Comparison of ENCODE assay signal across 7 mouse cellular contexts in the genomic region with DNA sequence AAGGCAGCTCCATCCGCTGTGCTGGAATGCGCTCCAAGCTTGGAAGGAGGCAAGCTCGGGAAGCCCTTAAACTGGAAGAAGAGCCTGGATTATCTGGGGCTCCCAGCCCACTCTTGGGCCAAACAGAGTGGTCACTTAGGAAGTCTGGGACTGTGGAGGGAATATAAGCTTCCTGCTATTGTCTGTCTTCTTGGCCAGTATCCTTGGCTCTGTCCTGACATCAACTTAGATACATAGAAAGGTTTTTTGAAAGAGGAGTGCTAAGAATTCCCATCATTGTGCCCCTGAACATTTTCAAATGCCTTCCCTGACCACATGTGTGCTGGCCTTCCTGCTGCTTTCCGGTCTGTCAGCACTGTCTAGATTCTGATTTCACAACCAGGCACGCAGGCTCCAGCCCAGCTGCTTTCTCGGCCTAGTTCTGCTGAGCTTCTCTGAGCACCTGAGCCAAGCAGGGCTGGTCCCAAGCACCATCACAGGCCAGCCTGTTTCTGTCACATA. TPM values are rescaled to one million over a fixed set of nuclear protein-coding genes. Genes with fewer than 3 reads are reported as not detected.
DNase-seq lines count a peak whose midpoint lies in the region; TF ChIP-seq lines count a peak whose summit lies in the region.

No protein-coding gene starts in this region.

- TF ChIP-seq POLR2A in embryonic fibroblast, embryonic 13.5 days (IDR thresholded peaks at IDR 0.05; ENCODE audit: low read depth, low read length): no peak

- no peaks in the 10 kb centered on the region for H3K9me3 ChIP-seq in megakaryocyte, embryonic 14.5 days

- H3K27ac ChIP-seq in embryonic fibroblast, embryonic 13.5 days (ENCODE audit: insufficient read depth, low read length): peak overlapping the region; percentile 69
- H3K27ac ChIP-seq in left cerebral cortex, adult 2 months: no peak overlapping the region

- no peak for TF ChIP-seq CTCF in embryonic fibroblast, embryonic 13.5 days (IDR thresholded peaks at IDR 0.05; ENCODE audit: borderline replicate concordance, insufficient read depth, low read length)
- TF ChIP-seq CTCF in left cerebral cortex, adult 2 months (IDR thresholded peaks at IDR 0.05): no peak

- DNase-seq in layer of hippocampus, adult 11-12 months (ENCODE audit: low spot score): peak; percentile 49
- DNase-seq in layer of hippocampus, adult 8-10 months (ENCODE audit: low spot score in 2 of 2): no peak
- DNase-seq in heart, postnatal 36 days: peak; percentile 58 to 70
- DNase-seq in left cerebral cortex, adult 2 months (ENCODE audit: extremely low spot score in 1 of 2, low spot score in 2 of 2): no peak
- no peak for DNase-seq in frontal cortex, postnatal 10 days (ENCODE audit: low spot score in 2 of 2)

- intact Hi-C loops in heart, postnatal 36 days (cut with DNase I): no loop called here
- intact Hi-C loops in left cerebral cortex, adult 2 months (cut with DNase I): loop anchor here (5.0 kb wide), 1 partner anchor 59 kb away; a partner anchor contains a TSS

- no peak overlapping the region for H3K4me3 ChIP-seq in embryonic fibroblast, embryonic 13.5 days (ENCODE audit: insufficient read depth, low read length)
- peak overlapping the region; percentile 95 for H3K4me3 ChIP-seq in megakaryocyte, embryonic 14.5 days (replicated peaks)
- H3K4me3 ChIP-seq in left cerebral cortex, adult 2 months: no peak overlapping the region

- peaks cover 9% of the 10 kb centered on the region for H3K27me3 ChIP-seq in megakaryocyte, embryonic 14.5 days (replicated peaks)

- H3K36me3 ChIP-seq in megakaryocyte, embryonic 14.5 days (replicated peaks; ENCODE audit: low read length): peaks cover 7% of the 10 kb centered on the region

- H3K4me1 ChIP-seq in embryonic fibroblast, embryonic 13.5 days (ENCODE audit: control insufficient read depth, insufficient read depth, low read length): 0 out of 2 replicates have a peak, but pooled peaks cover 7% of the 10 kb centered on the region
- peaks cover 60% of the 10 kb centered on the region for H3K4me1 ChIP-seq in megakaryocyte, embryonic 14.5 days

RNA-seq across cellular contexts. Expression of a gene that starts 1.0 kb away (rescaled TPM):
- total RNA-seq in layer of hippocampus, adult 8-10 months (2022): 10 to 100 TPM in 2 of 4 experiments, 1 to 10 TPM in 2; 4.8 to 12.4 (median 8.4) TPM
- 45.7 and 58.6 TPM in 2 replicates for polyA plus RNA-seq in embryonic fibroblast, embryonic 13.5 days (2011; ENCODE audit: insufficient read length, low read depth, missing spikeins)
- 10 to 100 TPM; 13.2 to 19.1 TPM for total RNA-seq in heart, postnatal 36 days (2021)
- 18.5 and 31.9 TPM in 2 replicates for polyA plus RNA-seq in megakaryocyte, embryonic 14.5 days (2012; ENCODE audit: insufficient read depth, low replicate concordance)
- 1 to 10 TPM; 7.3 to 9.6 TPM for total RNA-seq in left cerebral cortex, adult 2 months (2021)

RNA-seq across cellular contexts. Expression of a gene that starts 52.3 kb away (rescaled TPM):
- total RNA-seq in layer of hippocampus, adult 8-10 months (2022): 1 to 10 TPM; 1.4 to 4.2 (median 2.4) TPM
- polyA plus RNA-seq in embryonic fibroblast, embryonic 13.5 days (2011; ENCODE audit: insufficient read length, low read depth, missing spikeins): 0.25 TPM in 1 of 2 replicates, not detected in the other
- under 1 TPM; 0.44 to 0.54 TPM for total RNA-seq in heart, postnatal 36 days (2021)
- 19.8 and 124 TPM in 2 replicates for polyA plus RNA-seq in megakaryocyte, embryonic 14.5 days (2012; ENCODE audit: insufficient read depth, low replicate concordance)
- total RNA-seq in left cerebral cortex, adult 2 months (2021): 1 to 10 TPM; 1.2 to 1.4 TPM

RNA-seq across cellular contexts. Expression of a gene that starts 59.5 kb away (rescaled TPM):
- 10 to 100 TPM; 14.7 to 17.3 (median 15.9) TPM for total RNA-seq in layer of hippocampus, adult 8-10 months (2022)
- 51.1 and 55.1 TPM in 2 replicates for polyA plus RNA-seq in embryonic fibroblast, embryonic 13.5 days (2011; ENCODE audit: insufficient read length, low read depth, missing spikeins)
- total RNA-seq in heart, postnatal 36 days (2021): 10 to 100 TPM; 32.3 to 37.0 TPM
- 6.5 and 12.8 TPM in 2 replicates for polyA plus RNA-seq in megakaryocyte, embryonic 14.5 days (2012; ENCODE audit: insufficient read depth, low replicate concordance)
- 10 to 100 TPM; 13.8 to 14.4 TPM for total RNA-seq in left cerebral cortex, adult 2 months (2021)

Comparison
In these comparisons a context has a peak if more than half of its experiments do, and no peak if none do; other contexts are left out.
1. DNase-seq: peak in layer of hippocampus, adult 11-12 months (single experiment) and heart, postnatal 36 days (2 of 2); none in layer of hippocampus, adult 8-10 months (0 of 2), left cerebral cortex, adult 2 months (0 of 2) and frontal cortex, postnatal 10 days (0 of 2).